18 mouse cellular contexts compared by ENCODE assay signal in the genomic region with DNA sequence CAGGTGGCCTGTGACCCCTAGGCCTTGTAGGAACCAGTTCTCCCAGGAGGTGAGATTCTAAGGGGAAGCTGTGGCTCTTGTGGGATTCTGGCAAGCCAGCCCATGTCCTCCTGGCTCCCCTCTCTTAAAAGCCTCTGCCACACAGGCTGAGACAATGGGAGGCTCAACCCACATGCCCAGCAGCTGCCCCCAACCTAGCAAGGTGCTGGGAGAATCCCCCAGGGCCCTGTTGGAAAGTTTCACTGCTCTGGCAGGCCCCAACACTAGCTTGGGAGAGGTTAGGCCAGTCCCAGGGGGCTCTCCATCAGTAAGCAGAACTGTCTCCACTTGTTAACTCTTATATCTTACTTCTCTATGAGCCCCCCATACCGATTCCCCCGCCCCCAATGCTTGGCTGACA.
"Had no signal": no experiment of that assay in that cellular context is flagged by ENCODE, and none has a peak within 500 bp of the region (broad histone marks: within the 10 kb centered on the region; RNA-seq: fewer than 3 reads in every experiment).

No protein-coding gene starts in this region.

- H3K27ac ChIP-seq: liver, embryonic 15.5 days; lung, embryonic 15.5 days; macrophage; midbrain, embryonic 13.5 days; midbrain, embryonic 15.5 days; neural tube, embryonic 12.5 days; stomach, embryonic 15.5 days; stomach, postnatal 0 days had no signal

- H3K9ac ChIP-seq: liver, embryonic 15.5 days; liver, postnatal 0 days; lung, embryonic 15.5 days; midbrain, embryonic 13.5 days; midbrain, embryonic 15.5 days; neural tube, embryonic 12.5 days; stomach, embryonic 15.5 days had no signal

- H3K27me3 ChIP-seq: midbrain, embryonic 15.5 days had no signal

- H3K4me2 ChIP-seq: liver, embryonic 15.5 days; lung, embryonic 15.5 days; midbrain, embryonic 13.5 days; midbrain, embryonic 15.5 days; neural tube, embryonic 12.5 days; stomach, embryonic 15.5 days had no signal

- H3K9me3 ChIP-seq: liver, embryonic 15.5 days; lung, embryonic 15.5 days; midbrain, embryonic 13.5 days; midbrain, embryonic 15.5 days; neural tube, embryonic 12.5 days; stomach, embryonic 15.5 days had no signal

- DNase-seq: liver, postnatal 0 days; lung, adult 2 months; lung, postnatal 14 days; lung, postnatal 36 days; right cerebral cortex, postnatal 14 days; thymus, adult 2 months; thymus, postnatal 25 days; thymus, postnatal 4 days had no signal

- H3K36me3 ChIP-seq: liver, embryonic 15.5 days; lung, embryonic 15.5 days; midbrain, embryonic 13.5 days; midbrain, embryonic 15.5 days; neural tube, embryonic 12.5 days; stomach, embryonic 15.5 days had no signal

- ATAC-seq: liver, postnatal 0 days; lung, postnatal 0 days; midbrain, embryonic 13.5 days had no signal

- H3K4me3 ChIP-seq: liver, embryonic 15.5 days; lung, embryonic 15.5 days; megakaryocyte, embryonic 14.5 days; midbrain, embryonic 13.5 days; midbrain, embryonic 15.5 days; neural tube, embryonic 12.5 days; stomach, embryonic 15.5 days had no signal

- H3K4me1 ChIP-seq: stomach, embryonic 15.5 days had no signal
